Mouse (Mus musculus) urinary bladder, postnatal 14 days (tissue): ENCODE measurements around the gene Duoxa2.
A peak's percentile ranks its signal among the peaks of the same experiment; 100 is the strongest.
"Not testable (repeated sequence)": the region's sequence is repeated elsewhere in the genome, so short reads cannot be mapped to it uniquely, and the experiment has no call there.

Source experiments
- DNase-seq: peaks from one replicate; pipeline ENCODE4 v3.0.0; 2021; ENCODE audit warnings: low spot score

The Duoxa2 gene

GRCm38 (mm10) chr2:122309647-122310046 is 10.9 kb downstream of the Duoxa2 start:
- no peak for DNase-seq

- DNase-seq, result no peak
Measured at GRCm38 (mm10) chr2:122311561-122311960, 12.9 kb downstream of the Duoxa2 start.

GRCm38 (mm10) chr2:122312722-122313417 is 14.2 kb downstream of the Duoxa2 start:
- peak; percentile 82 for DNase-seq

- DNase-seq, result peak; percentile 40
Measured at GRCm38 (mm10) chr2:122313536-122313935, 14.8 kb downstream of the Duoxa2 start, which contains the start of gene Duoxa1. Duoxa1 (minus strand) TSS chr2:122313730.

- no peak for DNase-seq
Measured at GRCm38 (mm10) chr2:122315372-122315771, 16.7 kb downstream of the Duoxa2 start, which contains the start of gene Duox1. Duox1 (plus strand) TSS chr2:122315672.

- no peak for DNase-seq
Measured at GRCm38 (mm10) chr2:122317384-122317783, 18.7 kb downstream of the Duoxa2 start.

GRCm38 (mm10) chr2:122323960-122324359 is 25.3 kb downstream of the Duoxa2 start:
- DNase-seq, result no peak

GRCm38 (mm10) chr2:122324586-122324985 is 25.9 kb downstream of the Duoxa2 start:
- no peak for DNase-seq

- no peak for DNase-seq
Measured at GRCm38 (mm10) chr2:122325361-122325760, 26.7 kb downstream of the Duoxa2 start.

- DNase-seq, result no peak
Measured at GRCm38 (mm10) chr2:122327986-122328385, 29.3 kb downstream of the Duoxa2 start.

GRCm38 (mm10) chr2:122330317-122330716 is 31.6 kb downstream of the Duoxa2 start:
- not testable (repeated sequence) for DNase-seq

- peak; percentile 35 for DNase-seq
Measured at GRCm38 (mm10) chr2:122332222-122332621, 33.5 kb downstream of the Duoxa2 start.

GRCm38 (mm10) chr2:122334170-122334569 is 35.5 kb downstream of the Duoxa2 start:
- DNase-seq, result peak; percentile 67

- DNase-seq, result no peak
Measured at GRCm38 (mm10) chr2:122337291-122337690, 38.6 kb downstream of the Duoxa2 start.

- DNase-seq, result peak; percentile 68
Measured at GRCm38 (mm10) chr2:122345106-122345893, 46.6 kb downstream of the Duoxa2 start.

GRCm38 (mm10) chr2:122346164-122346563 is 47.5 kb downstream of the Duoxa2 start:
- not testable (repeated sequence) for DNase-seq

- DNase-seq, result no peak
Measured at GRCm38 (mm10) chr2:122347257-122347656, 48.6 kb downstream of the Duoxa2 start.

- peak; percentile 89 for DNase-seq
Measured at GRCm38 (mm10) chr2:122348531-122349131, 49.9 kb downstream of the Duoxa2 start.

- DNase-seq, result peak; percentile 19
Measured at GRCm38 (mm10) chr2:122349136-122349785, 50.6 kb downstream of the Duoxa2 start.

GRCm38 (mm10) chr2:122351156-122351930 is 52.6 kb downstream of the Duoxa2 start:
- no peak for DNase-seq

- no peak for DNase-seq
Measured at GRCm38 (mm10) chr2:122351931-122352329, 53.2 kb downstream of the Duoxa2 start.
